Mouse (Mus musculus) ES-E14 (cell line): ENCODE measurements at regions not wholly inside any gene's neighbourhood (a gene's known extent, or its start where the extent isn't known, plus 50 kb on each side); places are given as distances from the start of the nearest gene placed in this dataset.
"Not testable (repeated sequence)": the region's sequence is repeated elsewhere in the genome, so short reads cannot be mapped to it uniquely, and the experiment has no call there.

ENCODE experiments used
- CHD2 ChIP-seq: IDR thresholded peaks from 2 replicates; pipeline ENCODE4 v1.6.1; 2014; ENCODE audit warnings: mild to moderate bottlenecking, low read depth, low read length, inconsistent platforms
- MAFK ChIP-seq: IDR thresholded peaks from 2 replicates; pipeline ENCODE4 v1.6.1; 2014; ENCODE audit warnings: mild to moderate bottlenecking, low read depth, low read length, inconsistent platforms; ENCODE audit not compliant: insufficient read depth

- not testable (repeated sequence) for TF ChIP-seq MAFK, CHD2
Observed at GRCm38 (mm10) chr7:116792181-116792580, 288.0 kb downstream of the Nucb2 start.
